Mouse (Mus musculus) R1 (cell line): ENCODE data around the gene Actr6.
"Not testable (repeated sequence)": the region's sequence is repeated elsewhere in the genome, so short reads cannot be mapped to it uniquely, and the experiment has no call there.

Experiments
- DNase-seq: peaks from one replicate; pipeline ENCODE4 v3.0.0-alpha.2; 2018; ENCODE audit warnings: low read depth, low spot score

The Actr6 gene

DNA sequence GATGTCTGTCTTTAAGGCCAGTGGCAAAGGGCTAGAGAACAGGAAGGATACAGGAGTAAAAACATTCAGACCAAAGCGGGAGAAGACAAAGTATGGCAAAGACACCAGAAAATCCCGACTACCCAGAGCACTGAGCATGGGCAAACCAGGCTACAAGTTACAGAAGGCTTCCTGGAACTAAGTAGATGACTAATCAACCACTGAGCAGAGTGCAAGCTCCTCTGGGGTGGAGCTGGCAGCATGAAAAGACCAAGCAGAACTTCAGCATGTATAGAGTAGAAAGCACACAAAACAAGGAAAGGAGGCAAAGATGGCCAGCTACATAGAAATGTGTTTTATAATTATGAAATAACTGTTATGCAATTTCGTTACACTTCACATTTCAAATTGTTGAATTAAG, 51.6 kb downstream of the Actr6 start:
- no peak for DNase-seq

DNA sequence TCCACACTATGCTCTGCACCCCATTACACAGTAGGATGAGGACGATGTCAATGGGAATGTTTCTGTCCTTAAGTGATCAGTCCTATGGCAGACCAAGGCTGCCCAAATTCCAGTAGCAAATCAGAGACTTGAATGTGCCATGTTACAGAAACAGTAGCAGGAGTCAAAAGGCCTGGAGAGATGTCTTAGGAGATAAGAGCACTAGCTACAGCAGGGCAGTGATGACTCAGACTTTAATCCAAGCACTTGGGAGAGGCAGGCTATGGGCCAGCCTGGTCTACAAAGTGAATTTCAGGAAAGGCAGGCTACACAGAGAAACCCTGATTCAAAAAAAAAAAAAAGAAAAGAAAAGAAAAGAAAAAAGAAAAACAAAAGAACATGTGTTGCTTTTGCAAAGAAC, 52.6 kb downstream of the Actr6 start:
- DNase-seq = no peak

DNA sequence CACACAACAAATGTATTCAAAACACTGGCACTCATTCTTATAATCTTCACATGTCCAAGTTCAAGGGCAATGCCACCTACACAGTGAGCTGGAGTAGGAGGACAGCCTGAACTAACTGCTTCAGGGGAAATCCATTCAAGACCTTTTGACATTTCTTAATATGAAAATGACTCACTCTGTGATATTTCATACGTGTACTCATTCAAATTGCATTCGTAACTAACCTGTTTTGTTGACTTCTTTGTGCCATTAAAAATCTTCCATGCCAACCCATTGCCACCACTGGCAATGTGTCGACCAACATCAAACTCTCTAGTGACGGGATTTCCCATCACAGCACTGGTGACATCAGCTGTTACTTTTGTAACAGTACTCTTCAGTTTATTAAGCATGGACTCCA, 54.0 kb downstream of the Actr6 start:
- DNase-seq = no peak

DNA sequence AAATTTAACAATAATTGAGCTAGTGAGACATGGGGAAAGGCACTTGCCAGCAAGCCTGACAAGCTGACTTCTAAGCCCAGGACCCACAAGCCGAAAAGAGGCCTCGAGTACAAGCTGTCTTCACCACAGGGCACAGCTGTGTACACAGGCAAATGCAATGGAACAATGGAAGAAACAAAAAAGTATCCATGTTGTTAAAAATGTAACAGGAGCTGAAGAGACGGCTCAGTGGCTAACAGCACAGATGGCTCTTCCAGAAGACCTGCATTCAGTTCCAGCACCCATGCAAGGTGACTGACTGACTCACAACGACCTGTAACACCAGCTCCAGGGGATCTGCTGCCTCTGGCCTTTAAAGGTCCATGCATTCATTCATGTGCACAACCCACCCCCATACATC, 55.5 kb downstream of the Actr6 start:
- no peak for DNase-seq

DNA sequence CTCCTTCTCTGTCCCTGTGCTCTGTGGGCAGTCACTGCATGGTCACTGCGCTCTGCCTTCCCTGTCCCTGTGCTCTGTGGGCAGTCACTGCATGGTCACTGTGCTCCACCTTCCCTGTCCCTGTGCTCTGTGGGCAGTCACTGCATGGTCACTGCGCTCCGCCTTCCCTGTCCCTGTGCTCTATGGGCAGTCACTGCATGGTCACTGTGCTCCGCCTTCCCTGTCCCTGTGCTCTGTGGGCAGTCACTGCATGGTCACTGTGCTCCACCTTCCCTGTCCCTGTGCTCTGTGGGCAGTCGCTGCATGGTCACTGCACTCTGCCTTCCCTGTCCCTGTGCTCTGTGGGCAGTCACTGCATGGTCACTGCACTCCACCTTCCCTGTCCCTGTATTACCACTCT, 61.7 kb downstream of the Actr6 start:
- DNase-seq = not testable (repeated sequence)

DNA sequence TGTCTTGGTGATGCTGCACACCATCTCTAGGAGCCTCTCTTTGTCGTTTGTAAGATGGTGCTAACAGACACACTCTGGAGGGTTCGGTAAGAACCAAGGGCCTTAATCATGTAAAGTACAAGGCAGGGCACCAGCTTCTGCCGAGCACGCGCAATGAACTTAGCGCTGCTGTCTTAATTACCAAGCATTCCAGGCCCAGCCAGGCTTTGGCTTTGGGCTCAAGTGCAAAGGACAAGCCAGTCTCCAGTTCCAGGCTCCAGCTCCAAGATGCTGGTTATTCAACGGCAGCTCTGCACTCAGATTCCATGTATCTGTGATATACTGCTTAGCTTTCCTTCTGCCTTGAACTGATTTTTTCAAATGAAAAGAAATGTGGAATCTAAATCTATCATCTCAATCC, 64.5 kb downstream of the Actr6 start:
- DNase-seq = no peak

DNA sequence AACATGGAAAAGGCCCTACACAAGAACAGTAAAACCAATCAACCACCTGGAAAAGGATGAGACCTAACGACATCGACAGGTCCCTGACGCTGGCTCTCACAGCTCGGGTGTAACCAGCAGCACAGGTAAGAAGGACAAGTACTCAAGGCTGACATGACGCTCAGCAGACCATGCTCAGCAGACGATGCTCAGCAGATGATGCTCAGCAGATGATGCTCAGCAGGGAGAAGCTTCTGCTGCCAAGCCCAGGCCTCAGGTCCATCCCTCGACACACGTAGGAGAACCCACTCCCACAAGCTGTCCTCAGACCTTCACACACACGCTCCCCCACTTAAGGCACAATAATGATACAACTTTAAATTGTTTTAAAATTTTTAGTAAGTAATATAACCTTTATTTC, 66.4 kb downstream of the Actr6 start:
- no peak for DNase-seq

DNA sequence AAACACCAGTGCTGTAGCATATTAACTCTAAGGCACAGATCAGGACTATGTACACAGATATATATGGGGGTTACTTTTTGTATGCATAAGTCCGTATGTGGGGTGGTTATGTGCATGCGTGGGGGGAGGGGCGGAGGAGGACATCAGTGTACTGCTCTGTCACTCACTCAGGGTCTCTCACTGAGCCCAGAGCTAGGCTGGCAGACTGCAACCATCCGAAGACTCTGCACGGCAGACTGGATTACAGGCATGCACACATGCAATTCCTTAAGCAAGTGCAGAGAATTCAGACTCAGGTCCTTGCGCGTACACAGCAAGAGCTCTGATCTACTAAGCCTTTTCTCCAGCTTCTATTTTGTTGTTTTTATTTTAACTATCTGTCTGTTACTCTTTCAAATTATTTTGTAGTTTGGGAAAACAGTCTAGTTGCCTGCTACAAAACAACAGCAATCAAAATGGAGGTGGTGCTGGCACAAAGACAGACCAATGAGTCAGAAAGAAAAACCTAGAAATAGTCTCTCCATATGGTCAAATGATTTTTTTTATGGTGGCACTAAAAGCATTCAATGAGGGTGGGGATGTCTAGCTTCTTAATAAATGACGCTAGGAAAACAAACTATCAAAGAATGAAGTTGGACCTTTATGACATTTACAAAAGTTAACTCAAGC, 67.0 kb downstream of the Actr6 start:
- no peak for DNase-seq
